Mouse (Mus musculus) midbrain, embryonic 11.5 days (tissue): ENCODE measurements around the gene Cep112. TPM values are rescaled to one million over a fixed set of nuclear protein-coding genes. Genes with fewer than 3 reads are reported as not detected.
"Not testable (repeated sequence)": the region's sequence is repeated elsewhere in the genome, so short reads cannot be mapped to it uniquely, and the experiment has no call there.

Source experiments
- ATAC-seq: fragments of 200-750 bp; cut with Nextera tagmentation; 2 replicates; pipeline ENCODE4 v1.8.0; 2017; ENCODE audit warnings: moderate TSS enrichment, moderate library complexity; ENCODE audit not compliant: low FRiP score
- DNase-seq: peaks from one replicate; pipeline ENCODE4 v3.0.0; 2015; ENCODE audit warnings: low spot score; ENCODE audit errors: missing footprints
- H3K27ac ChIP-seq: fragments of 300-500 bp; sonication (generic); 2 replicates; pipeline ENCODE4 v1.5.1; 2014; ENCODE audit warnings: low read depth, low read length
- H3K27me3 ChIP-seq: fragments of 300-500 bp; sonication (generic); 2 replicates; pipeline ENCODE4 v1.6.1; 2014; ENCODE audit warnings: mild to moderate bottlenecking, low read length, moderate library complexity, mixed read lengths; ENCODE audit not compliant: control insufficient read depth, insufficient read depth
- H3K36me3 ChIP-seq: fragments of 300-500 bp; sonication (generic); 2 replicates; pipeline ENCODE4 v1.6.1; 2014; ENCODE audit warnings: mild to moderate bottlenecking, low read length, moderate library complexity, mixed read lengths; ENCODE audit not compliant: control insufficient read depth, insufficient read depth
- H3K4me1 ChIP-seq: fragments of 300-500 bp; sonication (generic); 2 replicates; pipeline ENCODE4 v1.6.1; 2014; ENCODE audit warnings: low read length; ENCODE audit not compliant: control insufficient read depth, insufficient read depth
- H3K4me2 ChIP-seq: fragments of 300-500 bp; sonication (generic); 2 replicates; pipeline ENCODE4 v1.6.1; 2014; ENCODE audit warnings: mild to moderate bottlenecking, moderate library complexity
- H3K4me3 ChIP-seq: fragments of 300-500 bp; sonication (generic); 2 replicates; pipeline ENCODE4 v1.5.1; 2014; ENCODE audit warnings: low read depth, low read length
- H3K9ac ChIP-seq: fragments of 300-500 bp; sonication (generic); 2 replicates; pipeline ENCODE4 v1.6.1; 2014; ENCODE audit warnings: low read length
- H3K9me3 ChIP-seq: fragments of 300-500 bp; sonication (generic); 2 replicates; pipeline ENCODE4 v1.6.1; 2016; ENCODE audit warnings: low read length; ENCODE audit not compliant: control insufficient read depth
- WGBS: fragments of 180-500 bp; shearing (Covaris S2); extraction: QIAGEN DNeasy Blood & Tissue Kit; methylation state at CpG from one replicate; pipeline ENCODE4 v1.1.7; 2014; 5-methylcytosine and 5-hydroxymethylcytosine counted together
- polyA plus RNA-seq: library from polyadenylated mRNA; unstranded; fragments of >200 nt; fragmentation: Nextera tagmentation; extraction: Ambion mirVana; gene quantifications from 2 replicates; pipeline ENCODE4 v1.2.1, GENCODE M21; 2014

Gene Cep112
- polyA plus RNA-seq, 1 experiment from 2014 or later, result 21.3 TPM

DNA sequence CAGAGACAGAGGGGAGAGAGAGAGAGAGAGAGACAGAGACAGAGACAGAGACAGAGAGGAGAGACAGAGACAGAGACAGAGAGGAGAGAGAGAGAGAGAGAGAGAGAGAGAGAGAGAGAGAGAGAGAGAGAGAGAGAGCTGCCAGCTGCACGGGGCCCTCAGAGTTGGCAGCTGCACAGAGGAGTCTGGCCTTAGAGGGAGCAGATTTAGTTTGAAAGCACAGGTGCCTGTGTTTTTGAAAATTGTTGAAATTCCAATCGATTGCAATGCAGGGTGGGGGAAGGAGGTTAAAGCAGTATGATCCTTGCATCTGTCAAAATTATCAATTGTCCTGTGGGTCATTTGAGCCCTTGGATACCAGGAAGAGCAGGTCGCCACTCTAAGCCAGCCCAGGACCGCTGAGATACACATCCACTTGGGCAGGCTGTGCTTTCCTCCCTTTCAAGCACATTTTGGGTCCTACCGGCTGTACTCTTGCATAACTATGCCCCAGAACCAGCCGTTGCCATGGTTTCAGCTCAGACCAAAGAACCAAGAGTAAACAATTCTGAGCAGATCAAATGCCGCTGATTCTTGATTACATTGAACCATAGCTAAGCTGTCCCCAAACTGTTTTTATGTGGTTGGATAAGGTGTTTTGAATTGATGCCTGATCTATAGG, 432.8 kb downstream of the Cep112 start:
- ATAC-seq (peak; percentile 42; the same call in 1 of the 2 replicates), DNase-seq (no peak)
- peaks cover 6% of the 10 kb centered on the region for H3K4me1 ChIP-seq
- 38% methylated on average over 7 of the region's 7 CpGs for WGBS
- no peak overlapping the region for H3K9ac ChIP-seq
- H3K4me2 ChIP-seq, result no peak overlapping the region
- H3K9me3 ChIP-seq, result no peaks in the 10 kb centered on the region
- no peaks in the 10 kb centered on the region for H3K27me3 ChIP-seq
- H3K36me3 ChIP-seq, result no peaks in the 10 kb centered on the region
- H3K27ac ChIP-seq, result no peak overlapping the region
- no peak overlapping the region for H3K4me3 ChIP-seq

DNA sequence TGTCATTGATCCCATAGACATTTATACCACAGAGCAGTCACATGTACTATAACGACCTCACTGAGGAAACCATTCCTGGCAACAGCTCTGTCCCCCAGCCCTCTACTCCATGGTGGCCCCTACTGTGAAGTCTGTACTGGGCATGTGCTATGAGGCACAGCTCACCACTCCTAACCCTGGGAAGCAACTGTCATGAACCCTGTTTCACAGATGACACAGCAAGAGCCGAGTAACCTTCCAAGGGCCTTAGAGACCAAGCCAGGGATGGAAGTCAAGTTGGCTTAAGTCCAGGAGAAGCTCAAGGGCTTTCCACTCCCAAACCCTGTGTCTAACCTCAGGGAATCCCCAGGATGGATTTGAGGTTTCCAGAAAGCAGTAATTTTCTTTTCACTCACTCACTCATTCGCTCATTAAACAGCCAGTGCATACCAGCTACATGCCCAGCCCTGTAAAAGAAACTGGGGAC, 433.4 kb downstream of the Cep112 start:
- Histone ChIP-seq H3K9me3 (no peaks in the 10 kb centered on the region), H3K9ac (no peak overlapping the region), H3K27me3 (no peaks in the 10 kb centered on the region), H3K4me2 (no peak overlapping the region), H3K4me1 (peaks cover 6% of the 10 kb centered on the region), H3K27ac (no peak overlapping the region), H3K36me3 (no peaks in the 10 kb centered on the region), H3K4me3 (no peak overlapping the region)
- ATAC-seq (0 out of 2 replicates have a peak, but pooled peaks have one; percentile 5), DNase-seq (no peak)
- WGBS, result 77% methylated on average over 3 of the region's 3 CpGs

DNA sequence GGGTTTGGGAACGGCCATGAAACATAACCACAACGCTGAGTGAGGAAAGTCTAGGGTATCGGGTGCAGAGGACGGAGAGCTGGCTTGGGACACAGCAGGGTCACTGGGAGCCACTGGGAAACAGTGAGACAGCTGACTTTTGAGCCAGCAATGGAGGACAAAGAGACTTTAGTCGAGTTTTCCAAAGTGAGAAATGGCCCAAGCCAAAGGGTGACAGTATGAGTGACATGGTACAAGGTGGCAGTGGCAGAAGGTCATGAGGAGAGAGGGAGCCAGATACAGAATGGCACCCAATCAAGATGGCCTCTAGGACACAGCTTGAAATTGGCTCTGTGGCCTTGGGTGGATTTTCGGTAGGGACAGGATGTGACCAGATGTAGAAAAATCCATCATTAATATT, 433.9 kb downstream of the Cep112 start:
- H3K36me3 ChIP-seq, result no peaks in the 10 kb centered on the region
- H3K4me1 ChIP-seq, result peaks cover 6% of the 10 kb centered on the region
- no peaks in the 10 kb centered on the region for H3K27me3 ChIP-seq
- no peak overlapping the region for H3K4me2 ChIP-seq
- no peak overlapping the region for H3K4me3 ChIP-seq
- DNase-seq (no peak), ATAC-seq (no peak)
- no peaks in the 10 kb centered on the region for H3K9me3 ChIP-seq
- no peak overlapping the region for H3K9ac ChIP-seq
- H3K27ac ChIP-seq, result no peak overlapping the region
- 89% methylated on average over 6 of the region's 6 CpGs for WGBS

DNA sequence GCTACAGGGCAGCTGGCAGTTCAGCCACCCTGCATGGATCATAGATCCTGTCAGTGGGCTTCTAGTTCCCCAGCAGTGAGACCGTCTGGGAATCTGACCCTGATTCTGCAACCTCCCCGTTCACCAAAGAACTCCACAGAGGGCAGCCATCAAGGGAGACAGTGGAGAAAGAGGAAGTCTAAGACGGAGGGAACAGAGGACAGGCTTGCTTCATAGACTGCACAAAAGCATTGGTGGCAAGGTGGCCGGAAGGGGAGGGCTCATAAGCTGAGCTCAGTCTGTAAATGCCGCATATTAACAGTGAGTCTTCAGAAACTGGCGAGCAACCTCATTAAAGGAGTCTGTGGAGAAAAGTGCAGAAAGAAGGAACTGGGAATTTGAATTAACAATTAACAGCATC, 437.4 kb downstream of the Cep112 start:
- Histone ChIP-seq H3K4me3 (no peak overlapping the region), H3K4me2 (no peak overlapping the region), H3K27ac (no peak overlapping the region), H3K27me3 (no peaks in the 10 kb centered on the region), H3K9me3 (no peaks in the 10 kb centered on the region), H3K9ac (no peak overlapping the region), H3K36me3 (no peaks in the 10 kb centered on the region), H3K4me1 (peaks cover 6% of the 10 kb centered on the region)
- ATAC-seq (no peak), DNase-seq (no peak)
- WGBS, result 79% methylated on average over 6 of the region's 6 CpGs

DNA sequence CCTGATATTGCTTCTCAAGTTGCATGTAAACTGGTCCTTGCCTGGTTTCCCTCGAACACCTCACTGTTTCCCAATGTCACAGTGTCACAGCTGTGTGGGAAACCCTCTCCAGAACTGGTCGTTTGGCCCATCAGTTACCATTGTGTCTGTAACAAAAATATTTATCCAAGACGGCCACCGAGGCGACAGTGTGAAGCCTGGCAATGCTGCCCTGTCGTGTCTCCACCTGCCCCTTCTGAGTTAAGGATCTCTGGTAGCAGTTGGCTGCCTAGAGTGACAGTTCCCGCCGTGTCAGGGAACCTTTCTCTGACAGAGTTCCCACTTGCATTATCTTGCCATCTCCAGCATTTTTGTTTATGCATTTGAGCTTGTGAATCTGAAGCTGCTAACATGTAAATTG, 440.8 kb downstream of the Cep112 start:
- Histone ChIP-seq H3K27me3 (no peaks in the 10 kb centered on the region), H3K36me3 (no peaks in the 10 kb centered on the region), H3K4me2 (no peak overlapping the region), H3K4me3 (no peak overlapping the region), H3K4me1 (no peaks in the 10 kb centered on the region), H3K9ac (no peak overlapping the region), H3K27ac (no peak overlapping the region), H3K9me3 (no peaks in the 10 kb centered on the region)
- WGBS, result 72% methylated on average over 8 of the region's 8 CpGs
- DNase-seq (no peak), ATAC-seq (no peak)

DNA sequence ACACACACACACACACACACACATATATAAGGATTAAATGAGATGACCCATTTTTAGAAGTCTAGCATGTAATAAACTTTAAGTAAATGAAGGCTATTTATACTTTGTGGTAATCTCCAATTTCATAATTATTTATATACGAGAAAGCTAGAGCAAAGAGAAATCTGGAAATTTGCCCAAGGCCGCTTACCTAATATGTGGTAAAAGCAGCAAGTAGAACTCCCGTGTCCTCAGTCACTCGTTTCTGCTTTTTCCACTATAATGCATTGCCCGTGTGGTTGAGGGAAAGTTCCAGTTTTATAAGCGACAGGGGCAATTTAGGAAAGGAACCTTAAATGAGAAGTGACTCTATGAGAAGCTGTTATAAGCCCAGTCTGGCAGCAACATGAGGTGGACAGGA, 442.5 kb downstream of the Cep112 start:
- no peaks in the 10 kb centered on the region for H3K36me3 ChIP-seq
- ATAC-seq, result no peak
- WGBS, result 94% methylated on average over 6 of the region's 6 CpGs

DNA sequence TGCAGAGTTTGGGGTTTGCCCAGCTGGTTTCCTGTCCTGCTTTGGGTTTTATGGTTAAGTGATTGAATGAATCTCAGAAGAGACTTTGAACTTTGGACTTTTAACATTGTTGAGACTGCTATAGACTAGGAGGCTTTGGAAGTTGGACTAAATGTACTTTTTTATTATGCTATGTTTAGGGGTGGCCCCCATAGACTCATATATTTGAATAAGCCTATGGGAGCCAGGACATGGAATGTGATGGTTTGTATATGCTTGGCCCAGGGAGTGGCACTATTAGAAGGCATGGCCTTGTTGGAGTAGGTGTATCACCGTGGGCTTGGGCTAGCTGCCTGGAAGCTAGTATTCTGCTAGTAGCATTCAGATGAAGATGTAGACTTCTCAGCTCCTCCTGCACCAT, 446.3 kb downstream of the Cep112 start:
- not testable (repeated sequence) for H3K36me3 ChIP-seq, DNase-seq, H3K9ac ChIP-seq, H3K4me1 ChIP-seq, H3K4me2 ChIP-seq, ATAC-seq, H3K27me3 ChIP-seq, H3K27ac ChIP-seq, H3K9me3 ChIP-seq, H3K4me3 ChIP-seq
- WGBS, result 96% methylated on average over 1 of the region's 1 CpGs

More for the DNA sequence above, 442.5 kb downstream of the Cep112 start:
- no peak overlapping the region for H3K4me2 ChIP-seq
- H3K27me3 ChIP-seq, result no peaks in the 10 kb centered on the region
- no peak overlapping the region for H3K27ac ChIP-seq
- H3K4me1 ChIP-seq, result no peaks in the 10 kb centered on the region
- DNase-seq, result no peak
- H3K9ac ChIP-seq, result no peak overlapping the region
- H3K4me3 ChIP-seq, result no peak overlapping the region
- no peaks in the 10 kb centered on the region for H3K9me3 ChIP-seq

DNA sequence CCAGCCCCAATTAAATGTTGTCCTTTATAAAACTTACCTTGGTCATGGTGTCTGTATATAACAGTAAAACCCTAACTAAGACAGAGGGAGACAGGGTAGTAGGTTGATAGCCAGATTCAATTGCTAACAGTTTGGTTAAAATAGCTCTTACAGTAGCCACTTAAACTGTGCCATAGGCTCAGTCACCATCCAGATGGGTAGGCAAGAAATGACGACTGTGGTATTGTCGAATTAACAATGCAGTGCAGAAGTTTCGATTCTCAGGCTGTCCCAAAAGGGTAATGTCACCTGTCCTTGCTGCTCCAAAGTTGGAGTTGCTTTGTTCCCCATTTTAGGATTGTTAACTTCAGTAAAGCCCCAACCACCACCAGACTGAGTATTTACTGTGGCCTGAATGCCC, 446.8 kb downstream of the Cep112 start:
- H3K9ac ChIP-seq, result no peak overlapping the region
- H3K4me3 ChIP-seq, result no peak overlapping the region
- no peaks in the 10 kb centered on the region for H3K4me1 ChIP-seq
- H3K4me2 ChIP-seq, result no peak overlapping the region
- DNase-seq, result no peak
- no peak for ATAC-seq
- 88% methylated on average over 3 of the region's 3 CpGs for WGBS
- no peak overlapping the region for H3K27ac ChIP-seq
- H3K27me3 ChIP-seq, result no peaks in the 10 kb centered on the region
- H3K9me3 ChIP-seq, result no peaks in the 10 kb centered on the region
- no peaks in the 10 kb centered on the region for H3K36me3 ChIP-seq

DNA sequence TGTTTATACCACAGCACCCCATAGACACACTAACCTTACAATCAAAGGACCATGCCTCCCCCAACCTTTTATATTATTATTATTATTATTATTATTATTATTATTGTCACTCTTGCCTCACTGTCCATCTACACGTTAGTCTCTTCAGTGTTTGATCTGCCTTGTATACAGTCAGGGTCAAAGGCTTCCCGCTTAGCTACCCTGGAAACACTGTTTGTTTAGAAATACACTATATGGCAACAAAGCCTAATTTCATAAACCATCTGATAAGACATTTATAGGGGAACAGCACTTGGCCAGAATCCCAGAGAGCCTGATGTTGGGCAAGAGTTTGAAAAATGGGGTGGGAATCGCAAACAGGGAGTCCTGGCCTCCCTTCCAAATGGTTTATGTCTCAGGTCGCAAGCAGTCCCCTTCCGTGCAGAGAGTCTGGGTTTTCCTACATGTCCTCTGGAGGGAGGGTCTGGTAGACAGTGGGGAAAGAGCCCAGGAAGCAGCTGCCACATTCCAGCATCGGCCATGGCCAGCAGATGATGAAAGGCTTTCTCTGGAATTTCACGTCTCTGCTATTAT, 451.7 kb downstream of the Cep112 start:
- no peaks in the 10 kb centered on the region for H3K4me1 ChIP-seq
- 90% methylated on average over 7 of the region's 7 CpGs for WGBS

More for the DNA sequence above, 451.7 kb downstream of the Cep112 start:
- no peaks in the 10 kb centered on the region for H3K9me3 ChIP-seq
- no peak overlapping the region for H3K4me3 ChIP-seq
- no peak overlapping the region for H3K4me2 ChIP-seq
- DNase-seq, result no peak
- H3K36me3 ChIP-seq, result no peaks in the 10 kb centered on the region
- no peak overlapping the region for H3K9ac ChIP-seq
- no peak for ATAC-seq
- H3K27ac ChIP-seq, result no peak overlapping the region
- H3K27me3 ChIP-seq, result no peaks in the 10 kb centered on the region
